Mouse (Mus musculus): ENCODE measurements around the gene Nudt17. TPM values are rescaled to one million over a fixed set of nuclear protein-coding genes. Genes with fewer than 3 reads are reported as not detected.

Gene Nudt17
- total and polyA plus RNA-seq, 3 experiments, result 0.21 to 1.9 (median 1.0) TPM

DNA sequence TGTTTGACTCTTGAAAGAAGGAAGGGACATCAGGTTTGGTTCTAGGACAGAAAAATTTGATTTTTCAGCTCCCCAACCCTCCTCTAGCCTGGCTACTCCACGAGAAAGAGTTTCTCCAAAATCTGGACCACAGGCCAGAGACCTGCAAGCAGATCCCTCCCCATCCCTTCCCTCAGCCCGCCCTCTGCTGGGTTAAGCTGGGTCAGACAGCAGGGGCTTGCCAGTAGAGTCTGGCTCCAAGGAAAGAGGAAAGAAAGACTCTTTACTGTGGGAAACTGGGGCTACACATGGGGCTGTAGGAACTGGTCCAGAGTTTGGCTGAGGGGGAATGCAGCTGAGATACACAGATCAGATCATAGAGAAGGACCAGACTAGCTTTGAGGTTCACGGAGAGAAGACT, 15.9 kb downstream of the Nudt17 start:
- Histone ChIP-seq H3K4me3 (replicated peaks in 1 of 3; ENCODE audit: low read depth in 2 of 3, low read length in 2 of 3, poor library complexity in 1 of 3) (no peak overlapping the region), H3K27ac (ENCODE audit: insufficient read depth, low read depth) (no peak overlapping the region), H3K27me3 (replicated peaks) (no peaks in the 10 kb centered on the region), H3K4me2 (ENCODE audit: insufficient read depth, low read depth, poor library complexity, severe bottlenecking) (no peak overlapping the region), H3K36me3 (replicated peaks in 1 of 2; ENCODE audit: control insufficient read depth in 1 of 2, insufficient read depth in 1 of 2, low read length in 1 of 2) (peaks cover 0 to 2% of the 10 kb centered on the region in 2 experiments), H3K4me1 (ENCODE audit: control insufficient read depth in 1 of 2, insufficient read depth in 2 of 2) (peaks cover 5 to 36% of the 10 kb centered on the region in 2 experiments; a peak in 3 of 4 replicates), H3K79me2 (replicated peaks; ENCODE audit: control insufficient read depth, extremely low read depth, insufficient read depth, poor library complexity, severe bottlenecking) (no peaks in the 10 kb centered on the region), H3K9ac (ENCODE audit: insufficient read depth, low read depth) (no peak overlapping the region), H3K9me3 (replicated peaks; ENCODE audit: low read length) (no peaks in the 10 kb centered on the region)
- peak; percentile 58 for TF ChIP-seq RAD21 (IDR thresholded peaks at IDR 0.05; ENCODE audit: low read depth, low read length)
- no peak for TF ChIP-seq MAX (IDR thresholded peaks at IDR 0.05; ENCODE audit: low read length)
- TF ChIP-seq CTCF (conservative IDR thresholded peaks at IDR 0.05 in 1 of 2, IDR thresholded peaks at IDR 0.05 in 1 of 2; ENCODE audit: low read depth in 2 of 2, low read length in 2 of 2), result peak in 1 of 2 experiments; percentile 70; a peak in 2 of 4 replicates
- TF ChIP-seq CHD2 (IDR thresholded peaks at IDR 0.05; ENCODE audit: low read length), result 0 out of 2 replicates have a peak, but pooled peaks have one; percentile 24
- TF ChIP-seq SMC3 (IDR thresholded peaks at IDR 0.05; ENCODE audit: low read depth, low read length), result peak; percentile 75
- no peak for TF ChIP-seq CHD1 (IDR thresholded peaks at IDR 0.05; ENCODE audit: low read depth, low read length)
- dilution Hi-C loops (cut with MboI; ENCODE audit: extremely low pct_ligation_motif_present, extremely low pct_unique_long_range_greater_than_20kb, low sequenced_read_pairs) (no loop called here), in situ Hi-C loops (cut with MboI; ENCODE audit: low pct_ligation_motif_present, low pct_unique_long_range_greater_than_20kb, low sequenced_read_pairs) (no loop called here)
- no peak for DNase-seq (ENCODE audit: extremely low read depth)

DNA sequence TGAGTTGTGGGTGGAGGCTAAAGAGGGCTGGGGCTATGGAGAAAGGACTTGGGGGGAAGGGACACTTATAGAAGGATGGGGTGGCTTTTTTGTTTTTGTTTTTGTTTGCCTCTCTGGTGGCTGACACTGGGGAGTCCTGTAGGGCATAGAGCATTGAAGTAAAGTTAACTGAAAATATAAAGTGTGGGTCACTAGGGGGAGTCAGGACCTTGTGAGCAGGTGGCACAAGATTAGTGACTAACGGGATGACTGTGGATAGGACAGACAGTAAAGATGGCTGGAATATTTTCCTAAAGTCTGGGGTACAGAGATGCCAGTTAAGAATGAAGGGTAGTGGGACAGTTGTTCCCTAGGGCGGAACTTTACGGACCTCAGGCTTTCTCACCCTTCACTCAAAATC, 18.1 kb downstream of the Nudt17 start:
- Histone ChIP-seq H3K9ac (ENCODE audit: insufficient read depth, low read depth) (no peak overlapping the region), H3K4me1 (ENCODE audit: control insufficient read depth in 1 of 2, insufficient read depth in 2 of 2) (peaks cover 8 to 35% of the 10 kb centered on the region in 2 experiments), H3K4me2 (ENCODE audit: insufficient read depth, low read depth, poor library complexity, severe bottlenecking) (no peak overlapping the region), H3K4me3 (replicated peaks in 1 of 3; ENCODE audit: low read depth in 2 of 3, low read length in 2 of 3, poor library complexity in 1 of 3) (no peak overlapping the region), H3K27ac (ENCODE audit: insufficient read depth, low read depth) (no peak overlapping the region), H3K79me2 (replicated peaks; ENCODE audit: control insufficient read depth, extremely low read depth, insufficient read depth, poor library complexity, severe bottlenecking) (no peaks in the 10 kb centered on the region), H3K27me3 (replicated peaks) (no peaks in the 10 kb centered on the region), H3K9me3 (replicated peaks; ENCODE audit: low read length) (no peaks in the 10 kb centered on the region), H3K36me3 (replicated peaks in 1 of 2; ENCODE audit: control insufficient read depth in 1 of 2, insufficient read depth in 1 of 2, low read length in 1 of 2) (peaks cover 0 to 2% of the 10 kb centered on the region in 2 experiments)
- dilution Hi-C loops (cut with MboI; ENCODE audit: extremely low pct_ligation_motif_present, extremely low pct_unique_long_range_greater_than_20kb, low sequenced_read_pairs), result no loop called here
- no peak for DNase-seq (ENCODE audit: extremely low read depth)
- no peak for TF ChIP-seq SMC3 (IDR thresholded peaks at IDR 0.05; ENCODE audit: low read depth, low read length)
- TF ChIP-seq MYC (IDR thresholded peaks at IDR 0.05; ENCODE audit: low read depth, low read length), result no peak
- TF ChIP-seq CHD2 (IDR thresholded peaks at IDR 0.05; ENCODE audit: low read length), result no peak
- TF ChIP-seq NELFE (IDR thresholded peaks at IDR 0.05; ENCODE audit: low read depth, low read length), result no peak
- peak; percentile 27 for TF ChIP-seq RAD21 (IDR thresholded peaks at IDR 0.05; ENCODE audit: low read depth, low read length)
- no peak for TF ChIP-seq NRF1 (IDR thresholded peaks at IDR 0.05; ENCODE audit: low read depth, low read length)
- TF ChIP-seq UBTF (IDR thresholded peaks at IDR 0.05; ENCODE audit: low read depth, low read length), result no peak
- TF ChIP-seq USF1 (IDR thresholded peaks at IDR 0.05; ENCODE audit: low read depth, low read length), result no peak
- no peak for TF ChIP-seq ZC3H11A (IDR thresholded peaks at IDR 0.05; ENCODE audit: low read depth, low read length)
- TF ChIP-seq CTCF (conservative IDR thresholded peaks at IDR 0.05 in 1 of 2, IDR thresholded peaks at IDR 0.05 in 1 of 2; ENCODE audit: low read depth in 2 of 2, low read length in 2 of 2), result peak in 1 of 2 experiments; percentile 53; a peak in 2 of 4 replicates
- no peak for TF ChIP-seq GABPA (IDR thresholded peaks at IDR 0.05; ENCODE audit: insufficient replicate concordance, low read depth, low read length)
- TF ChIP-seq CHD1 (IDR thresholded peaks at IDR 0.05; ENCODE audit: low read depth, low read length), result no peak
- no peak for TF ChIP-seq E2F4 (IDR thresholded peaks at IDR 0.05; ENCODE audit: insufficient replicate concordance, low read depth, low read length)
- no peak for TF ChIP-seq MXI1 (IDR thresholded peaks at IDR 0.05; ENCODE audit: low read depth, low read length)
- in situ Hi-C loops (cut with MboI; ENCODE audit: low pct_ligation_motif_present, low pct_unique_long_range_greater_than_20kb, low sequenced_read_pairs), result no loop called here

All from CH12.LX (cell line).